Mouse (Mus musculus) cortical plate, adult 2 months (tissue): ENCODE results near the gene Usp12.

Source experiments
- CTCF ChIP-seq: fragments of 200-500 bp; IDR thresholded peaks from 2 replicates; pipeline ENCODE4 v1.5.1; 2011; ENCODE audit warnings: mild to moderate bottlenecking, control low read depth, low read length; ENCODE audit not compliant: insufficient read depth; ENCODE audit errors: extremely low read depth
- POLR2A ChIP-seq: fragments of 200-500 bp; IDR thresholded peaks from 2 replicates; pipeline ENCODE4 v1.6.1; 2011; ENCODE audit warnings: mild to moderate bottlenecking, low read length, control low read depth; ENCODE audit not compliant: insufficient read depth; ENCODE audit errors: extremely low read depth

DNA sequence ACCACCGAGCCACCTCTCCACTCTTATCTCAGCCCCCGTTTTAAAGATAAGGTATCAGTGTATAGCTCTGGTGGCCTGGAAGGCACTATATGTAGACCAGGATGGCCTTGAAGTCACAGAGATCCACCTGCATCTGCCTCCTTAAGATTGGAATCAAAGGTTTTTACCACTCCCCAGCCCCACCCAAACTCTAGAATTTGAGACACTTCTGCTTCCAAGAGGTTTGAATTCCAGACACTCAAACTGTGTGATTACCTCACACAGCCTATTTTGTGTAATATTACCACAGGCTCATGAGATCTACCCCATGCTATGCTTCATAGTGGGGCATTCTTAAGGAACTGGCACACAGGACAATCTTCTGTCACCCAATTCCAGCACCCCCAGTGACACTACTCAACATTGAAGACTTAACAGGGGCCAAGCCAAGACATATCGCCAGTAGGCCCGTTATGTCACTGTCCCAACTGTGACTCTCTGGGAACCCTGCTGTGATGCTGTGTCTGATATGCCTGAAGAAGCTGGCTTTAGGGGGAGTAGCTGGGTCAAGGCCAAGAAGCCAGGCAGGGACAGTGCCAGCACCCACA, 95.3 kb downstream of the Usp12 start:
- TF ChIP-seq CTCF (no peak), POLR2A (no peak)
